Mouse (Mus musculus) urinary bladder, postnatal 36 days (tissue): Measurements from ENCODE around the gene Thtpa.

ENCODE experiments used
- DNase-seq, 2 experiments: peaks; one replicate each; pipeline ENCODE4 v3.0.0; 2022; ENCODE audit warnings: low spot score in 2 of 2, mixed read lengths in 1 of 2

The Thtpa gene

GRCm38 (mm10) chr14:55077481-55078365 lies 16.9 kb upstream of the Thtpa start:
- no peak for DNase-seq

GRCm38 (mm10) chr14:55078366-55078989 lies 16.1 kb upstream of the Thtpa start:
- no peak for DNase-seq

GRCm38 (mm10) chr14:55079214-55079970 lies 15.2 kb upstream of the Thtpa start:
- DNase-seq = peak; percentile 32 to 40

GRCm38 (mm10) chr14:55081105-55081504 lies 13.5 kb upstream of the Thtpa start:
- DNase-seq = no peak

GRCm38 (mm10) chr14:55083481-55083880 lies 11.1 kb upstream of the Thtpa start:
- no peak for DNase-seq

GRCm38 (mm10) chr14:55085324-55086008 lies 9.1 kb upstream of the Thtpa start:
- DNase-seq = no peak

- no peak for DNase-seq
Observed at GRCm38 (mm10) chr14:55086009-55086514, 8.5 kb upstream of the Thtpa start.

- DNase-seq = no peak
Observed at GRCm38 (mm10) chr14:55089199-55089947, 5.2 kb upstream of the Thtpa start.

- DNase-seq = peak in 1 of 2 experiments; percentile 15
Observed at GRCm38 (mm10) chr14:55091209-55091865, 3.2 kb upstream of the Thtpa start.

GRCm38 (mm10) chr14:55092011-55092577 lies 2.5 kb upstream of the Thtpa start, which contains the start of gene Zfhx2:
TSS of gene Zfhx2 (minus strand) at chr14:55092324.
- peak; percentile 85 to 91 for DNase-seq

- DNase-seq = no peak
Observed at GRCm38 (mm10) chr14:55093927-55094326, 657 bp upstream of the Thtpa start.

GRCm38 (mm10) chr14:55095263-55095662 lies 679 bp downstream of the Thtpa start:
- peak in 1 of 2 experiments; percentile 6 for DNase-seq

- no peak for DNase-seq
Observed at GRCm38 (mm10) chr14:55095671-55096070, 1.1 kb downstream of the Thtpa start.

- DNase-seq = no peak
Observed at GRCm38 (mm10) chr14:55096573-55097087, 2.0 kb downstream of the Thtpa start.

GRCm38 (mm10) chr14:55097646-55098045 lies 3.1 kb downstream of the Thtpa start:
- no peak for DNase-seq

GRCm38 (mm10) chr14:55098067-55098466 lies 3.5 kb downstream of the Thtpa start:
- no peak for DNase-seq

GRCm38 (mm10) chr14:55101592-55101991 lies 7.0 kb downstream of the Thtpa start:
- DNase-seq = no peak

- DNase-seq = no peak
Observed at GRCm38 (mm10) chr14:55102253-55102785, 7.7 kb downstream of the Thtpa start.

GRCm38 (mm10) chr14:55104365-55104764 lies 9.8 kb downstream of the Thtpa start:
- DNase-seq = no peak
